Mouse (Mus musculus) liver, adult (tissue): ENCODE data around the gene Opa3.

Experiments
- GATA4 ChIP-seq: IDR thresholded peaks from 2 replicates; pipeline ENCODE4 v1.6.1; 2014; ENCODE audit warnings: mild to moderate bottlenecking, low read length; ENCODE audit not compliant: insufficient replicate concordance

The Opa3 gene

DNA sequence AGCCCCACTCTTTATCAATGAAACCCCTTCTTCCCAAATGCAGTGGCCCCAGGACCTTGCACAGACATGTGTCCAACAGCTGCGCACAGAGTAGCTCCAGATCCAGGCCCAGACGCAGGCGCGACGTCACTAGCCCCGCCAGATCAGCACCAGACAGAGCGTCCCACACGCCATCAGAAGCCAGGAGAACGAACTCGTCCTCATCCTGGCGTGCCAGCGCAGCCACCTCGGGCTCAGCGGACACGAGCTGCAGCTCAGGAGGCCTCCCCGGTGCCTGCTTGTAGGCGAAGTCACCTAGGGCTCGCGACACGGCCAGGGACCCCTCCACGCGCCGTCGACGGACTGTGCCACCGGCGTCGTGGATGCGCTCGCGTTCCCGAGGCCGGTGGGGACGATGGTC lies 50.9 kb downstream of the Opa3 start:
- no peak for TF ChIP-seq GATA4

DNA sequence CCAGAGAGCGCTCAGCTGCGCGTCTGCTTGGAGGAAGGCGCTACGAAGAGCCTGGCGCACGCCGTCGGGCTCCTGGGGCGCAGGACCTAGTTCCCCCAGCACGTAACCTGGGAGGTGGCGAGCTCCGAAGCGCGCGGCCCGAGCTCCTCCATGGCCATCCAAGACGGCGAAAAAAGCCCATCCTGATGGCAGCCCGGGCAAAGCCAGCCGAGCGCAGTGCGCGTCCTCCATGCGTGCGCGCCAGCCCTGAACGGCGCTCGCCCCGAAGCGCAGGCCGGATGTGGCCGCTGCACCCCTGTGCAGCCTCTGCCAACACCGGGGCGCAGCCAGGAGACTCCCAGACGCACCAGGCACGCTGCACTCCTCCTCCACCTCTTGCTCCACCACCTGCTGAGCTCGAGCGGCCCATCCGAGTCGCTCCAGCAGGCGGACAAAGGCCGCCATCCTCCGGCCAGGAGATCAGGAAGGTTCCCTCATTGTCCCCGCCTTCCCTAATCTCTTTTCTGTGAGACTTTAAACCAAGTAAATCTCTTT lies 51.5 kb downstream of the Opa3 start, which contains the start of gene Ppm1n:
Gene Ppm1n, minus strand, starts transcription at position 484 of the 534 bp plus-strand sequence.
- no peak for TF ChIP-seq GATA4

DNA sequence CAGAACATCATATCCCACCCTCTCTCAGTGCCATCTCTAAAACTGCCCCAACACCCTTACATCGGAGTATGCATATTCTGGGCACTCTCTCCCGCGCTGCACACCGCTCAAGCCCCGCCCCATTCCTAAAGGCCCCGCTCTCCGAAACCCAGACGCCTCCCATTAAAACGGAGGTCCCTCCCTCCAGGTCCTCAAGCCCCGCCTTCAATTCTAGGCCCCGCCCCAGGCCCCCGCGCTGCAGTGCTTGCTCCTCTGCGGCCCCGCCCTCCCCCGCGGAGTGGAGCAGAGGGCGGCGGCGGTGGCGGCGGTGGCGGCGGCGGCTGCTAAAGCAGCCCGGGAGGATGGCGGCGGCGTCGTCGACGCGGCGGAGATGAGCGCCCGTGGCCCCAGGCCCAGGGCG lies 54.3 kb downstream of the Opa3 start, which contains the start of gene Rtn2:
Gene Rtn2, plus strand, starts transcription at position 240 of the 400 bp plus-strand sequence.
- TF ChIP-seq GATA4, result no peak

DNA sequence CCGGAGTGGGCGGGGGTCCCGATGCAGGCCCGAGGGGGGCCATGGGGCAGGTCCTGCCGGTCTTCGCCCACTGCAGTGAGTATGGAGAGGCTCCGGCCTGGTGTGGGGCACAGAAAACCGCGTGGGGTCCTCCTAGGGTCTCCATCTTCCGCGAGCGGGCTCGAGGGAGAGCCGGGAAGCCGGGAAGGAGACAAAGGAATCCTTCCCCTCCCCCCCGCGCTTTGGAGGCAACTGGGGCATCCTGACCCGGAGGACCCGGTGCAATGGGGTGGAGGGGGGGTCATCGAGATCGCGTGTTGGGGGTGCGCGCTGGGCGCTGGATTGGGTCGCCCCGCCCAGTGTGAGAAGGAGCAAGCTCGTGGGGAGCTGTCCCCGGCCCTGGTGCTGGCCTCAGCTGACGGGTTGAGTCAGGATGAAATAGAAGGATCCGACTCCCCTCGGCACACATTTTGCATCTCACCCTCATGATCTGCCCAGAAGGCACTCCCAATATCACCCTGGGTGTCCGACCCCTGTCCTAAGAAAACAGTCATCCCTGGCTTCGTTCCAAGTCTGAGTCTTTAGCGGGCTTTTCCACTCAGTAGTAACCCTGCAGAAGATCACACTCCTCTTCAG lies 54.8 kb downstream of the Opa3 start:
- no peak for TF ChIP-seq GATA4

DNA sequence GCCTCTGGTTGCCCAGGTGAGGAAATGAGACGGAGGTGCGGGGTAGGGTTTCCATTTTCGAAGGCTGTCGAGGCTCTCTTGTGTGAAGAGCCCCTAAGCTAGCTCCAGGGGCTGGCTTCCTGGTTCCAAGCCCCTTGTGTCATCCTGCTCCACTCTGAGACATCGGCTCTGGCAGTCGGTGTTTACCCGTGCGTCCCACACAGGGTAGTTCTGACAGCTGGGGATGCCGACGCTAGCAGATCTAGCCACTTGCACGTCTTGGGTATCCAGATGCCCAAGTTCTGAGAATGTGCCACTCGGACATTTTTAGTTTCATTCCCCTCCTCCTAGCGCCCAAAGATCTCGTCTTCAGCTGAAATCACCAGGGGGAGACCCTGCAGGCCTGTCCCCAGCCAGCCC lies 55.3 kb downstream of the Opa3 start:
- TF ChIP-seq GATA4, result no peak

DNA sequence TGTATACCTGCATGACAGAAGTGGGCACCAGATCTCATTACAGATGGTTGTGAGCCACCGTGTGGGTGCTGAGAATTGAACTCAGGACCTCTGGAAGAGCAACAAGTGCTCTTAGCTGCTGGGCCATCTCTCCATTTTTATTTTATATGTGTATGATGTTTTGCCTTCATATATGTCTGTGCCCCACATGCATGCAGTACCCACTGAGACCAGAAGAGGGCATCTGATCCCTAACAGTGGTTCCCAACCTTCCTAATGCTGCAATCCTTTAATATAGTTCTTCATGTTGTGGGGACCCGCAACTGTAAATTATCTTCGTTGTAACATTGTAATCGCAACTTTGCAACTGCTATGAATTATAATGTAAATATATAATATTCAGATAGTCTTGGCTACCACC lies 56.6 kb downstream of the Opa3 start:
- TF ChIP-seq GATA4, result no peak

DNA sequence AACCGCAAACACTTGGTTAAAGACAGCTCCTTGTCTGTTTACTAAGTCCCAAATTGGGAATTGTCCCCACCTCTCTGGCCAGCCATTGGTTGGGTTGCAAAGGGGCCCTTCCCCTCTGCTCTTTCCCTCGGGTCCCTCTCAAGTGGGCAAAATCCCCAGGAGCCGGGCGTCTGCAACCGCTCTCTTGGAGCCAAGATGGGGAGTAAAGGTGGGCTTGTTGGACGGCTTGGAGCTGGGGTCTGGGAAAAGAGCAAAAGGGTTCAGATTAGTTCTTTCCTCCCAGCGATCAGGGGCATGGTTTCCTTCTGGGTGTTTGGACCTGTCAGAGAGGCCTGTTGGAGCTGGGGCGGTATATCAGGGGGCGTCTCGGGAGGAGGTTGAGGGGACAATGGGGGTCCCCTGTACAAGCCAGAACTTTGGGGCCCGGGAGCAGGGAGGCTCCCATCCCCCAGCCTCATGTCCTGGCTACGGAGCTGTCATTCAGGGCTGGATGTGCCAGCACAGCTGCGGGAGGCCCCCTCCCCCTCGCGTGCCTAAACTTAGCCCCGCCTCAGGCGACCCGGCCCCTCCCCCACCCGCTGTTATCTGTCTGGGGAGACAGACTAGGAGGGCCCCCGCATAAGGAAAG lies 62.9 kb downstream of the Opa3 start:
- TF ChIP-seq GATA4, result no peak

DNA sequence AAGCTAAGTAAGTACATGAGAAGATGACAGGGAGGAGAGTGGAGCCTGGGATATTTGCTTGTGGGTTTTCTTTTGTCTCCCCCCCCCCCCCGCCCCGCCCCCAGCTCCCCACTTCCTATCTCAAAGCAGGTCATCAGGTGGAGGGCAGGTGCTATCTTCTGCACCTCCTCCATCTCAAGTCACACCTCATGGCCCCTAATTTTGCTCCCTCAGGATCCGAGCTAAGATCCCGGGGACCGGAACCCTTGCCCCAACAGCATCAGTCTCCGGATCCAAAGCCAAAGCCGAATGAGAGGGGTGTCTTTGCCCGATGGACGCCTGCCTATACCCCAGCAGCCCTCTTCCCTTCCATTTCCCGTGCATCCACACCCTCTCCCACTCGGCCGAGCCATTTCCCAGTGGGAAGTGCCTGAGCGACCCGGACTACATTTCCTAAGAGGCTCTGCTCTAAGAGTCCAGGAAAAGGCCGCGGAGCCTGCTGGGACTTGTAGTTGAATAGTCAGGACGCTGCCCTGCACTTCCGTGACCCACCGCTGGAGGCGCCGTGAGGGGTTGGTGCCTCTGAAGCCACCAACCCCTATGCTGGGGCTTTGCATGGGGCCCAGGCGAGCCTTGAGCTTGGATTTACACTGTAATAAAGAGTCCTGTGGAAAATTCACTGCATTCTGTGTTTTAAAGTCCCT lies 67.5 kb downstream of the Opa3 start:
- TF ChIP-seq GATA4, result no peak

DNA sequence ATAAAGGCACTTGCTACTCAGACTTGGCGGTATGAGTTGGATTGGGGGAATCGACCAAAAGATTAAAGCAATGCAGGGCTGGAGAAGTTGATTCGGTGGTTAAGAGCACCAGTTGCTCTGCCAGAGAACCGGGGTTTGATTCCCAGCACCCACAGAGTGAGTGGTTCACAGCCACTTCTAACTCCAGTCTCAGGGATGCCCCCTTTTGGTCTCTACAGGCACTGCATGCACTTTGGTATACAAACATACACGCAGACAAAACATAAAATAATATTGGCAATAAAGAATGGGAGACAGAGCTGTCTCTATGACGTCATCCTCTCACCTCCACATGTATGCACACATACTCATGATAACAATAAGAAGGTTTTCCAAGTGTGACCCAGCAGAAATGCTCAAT lies 68.9 kb downstream of the Opa3 start:
- no peak for TF ChIP-seq GATA4

DNA sequence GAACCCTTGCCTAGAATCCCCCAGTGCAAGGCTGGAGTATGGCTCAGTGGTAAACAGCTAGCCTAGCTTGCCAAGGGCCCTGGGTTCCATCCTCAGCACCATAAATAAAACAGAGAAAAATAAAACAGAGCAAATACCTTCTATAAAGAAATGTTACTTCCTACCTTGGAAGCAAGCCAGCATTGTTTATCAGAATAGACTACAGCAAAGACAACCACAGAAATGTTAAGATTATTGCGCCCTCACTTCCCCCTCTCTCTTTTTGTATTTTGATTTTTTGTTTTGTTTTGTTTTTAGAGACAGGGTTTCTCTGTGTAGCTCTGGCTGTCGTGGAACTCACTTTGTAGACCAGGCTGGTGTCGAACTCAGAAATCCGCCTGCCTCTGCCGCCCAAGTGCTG lies 69.7 kb downstream of the Opa3 start:
- no peak for TF ChIP-seq GATA4

DNA sequence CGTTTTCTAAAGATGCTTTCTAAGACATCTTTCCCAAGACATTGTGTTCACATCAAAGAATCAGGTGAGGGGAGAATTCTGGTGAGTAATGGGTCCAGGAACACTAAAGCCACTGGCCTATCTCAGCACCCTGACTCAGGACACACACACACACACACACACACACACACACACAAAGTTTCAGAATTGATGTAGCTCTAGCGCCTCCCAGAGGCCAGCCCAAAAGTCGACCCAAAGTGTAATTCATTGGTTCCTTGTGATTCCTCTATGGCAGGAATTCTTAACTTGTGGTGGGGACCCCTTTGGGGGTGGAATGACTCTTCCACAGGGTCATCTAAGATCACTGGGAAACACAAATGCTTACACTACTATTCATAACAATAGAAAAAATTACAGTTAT lies 71.1 kb downstream of the Opa3 start:
- TF ChIP-seq GATA4, result no peak

DNA sequence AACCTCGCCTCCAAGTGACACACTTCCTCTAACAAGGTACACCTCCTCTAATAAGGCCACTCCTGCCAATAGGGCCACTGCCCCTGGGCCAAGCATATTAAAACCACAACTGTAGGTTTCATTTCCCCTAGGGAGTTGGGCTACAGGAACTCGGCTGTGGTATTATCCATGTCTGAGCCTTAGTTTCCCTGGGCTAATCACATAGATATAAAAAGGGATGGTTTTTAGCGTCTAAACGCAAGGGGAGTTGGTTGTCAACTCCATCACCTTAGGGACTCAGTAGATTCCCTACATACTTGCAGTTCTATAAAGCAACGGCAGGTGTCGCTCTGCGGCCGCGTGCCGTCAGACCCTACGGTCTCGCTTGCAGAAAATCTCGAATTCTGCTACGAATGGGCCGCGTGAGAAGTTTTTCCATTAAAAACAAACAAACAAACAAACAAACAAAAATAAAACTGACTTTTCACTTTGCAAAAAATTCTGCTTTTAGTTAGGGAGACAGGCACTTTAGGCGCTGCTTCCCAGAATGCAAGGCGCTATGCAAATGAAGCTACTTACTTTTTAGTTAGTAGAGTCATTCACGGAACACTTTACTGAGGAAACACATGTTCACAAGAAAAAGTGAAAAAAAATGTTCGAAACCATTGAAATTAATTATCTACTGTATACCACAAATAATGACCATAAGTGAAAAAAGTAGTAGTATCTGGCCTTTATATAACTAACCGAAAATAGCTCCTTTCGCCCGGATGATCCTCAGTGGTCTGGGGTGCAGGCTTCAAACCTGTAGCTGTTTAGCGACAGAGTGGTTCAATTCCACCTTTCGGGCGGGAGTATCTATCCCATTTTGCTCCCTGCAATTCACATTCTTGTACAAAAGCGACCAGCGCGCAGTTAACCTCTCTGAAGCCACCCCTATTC lies 72.6 kb downstream of the Opa3 start:
- no peak for TF ChIP-seq GATA4

DNA sequence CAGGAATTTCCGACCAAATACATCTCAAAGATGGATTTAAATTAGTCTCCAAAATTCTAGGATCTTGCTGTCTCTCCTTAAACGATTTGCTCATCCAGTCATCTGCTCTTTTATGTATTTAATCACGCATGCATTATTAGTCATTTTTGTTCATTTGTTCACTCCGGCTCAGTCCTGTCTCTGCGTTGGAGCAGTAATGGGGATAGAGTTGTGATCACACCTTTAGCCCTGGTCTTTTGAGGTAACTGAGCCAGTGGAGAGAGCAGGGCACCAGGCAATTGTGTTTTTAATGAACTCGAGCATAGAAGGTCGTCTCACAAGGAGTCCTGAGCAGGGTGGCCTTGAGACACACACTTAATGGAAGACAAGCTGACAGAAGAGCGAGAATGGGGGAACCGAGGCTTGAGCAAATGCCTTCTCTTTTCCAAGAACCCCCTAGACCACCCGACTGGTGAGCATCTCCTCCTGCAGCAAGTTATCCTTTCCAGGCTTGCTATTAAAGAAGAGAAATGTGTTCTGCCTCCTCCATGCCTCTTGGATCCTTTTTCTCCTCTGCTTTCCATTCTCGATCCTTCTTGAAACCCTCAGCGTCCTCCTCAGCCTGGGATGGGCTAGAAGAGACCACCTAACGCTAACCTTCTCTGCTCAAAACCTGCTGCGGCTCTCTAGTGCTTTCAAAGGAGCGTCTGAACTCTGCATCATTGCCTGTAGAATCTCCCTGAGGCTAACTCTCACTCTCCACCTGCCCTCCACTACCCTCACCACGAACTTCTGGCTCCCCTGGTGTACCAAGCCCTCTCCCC lies 73.5 kb downstream of the Opa3 start:
- no peak for TF ChIP-seq GATA4
